Comparison of ENCODE assay signal across 24 mouse cellular contexts in genomic region chr10:87905087-87905486, GRCm38 (mm10). TPM values are rescaled to one million over a fixed set of nuclear protein-coding genes. Genes with fewer than 3 reads are reported as not detected.
DNase-seq lines count a peak whose midpoint lies in the region; TF ChIP-seq lines count a peak whose summit lies in the region.
"Had no signal": no experiment of that assay in that cellular context is flagged by ENCODE, and none has a peak within 500 bp of the region (broad histone marks: within the 10 kb centered on the region; RNA-seq: fewer than 3 reads in every experiment).

No protein-coding gene starts in this region.

- H3K9ac ChIP-seq in liver, adult 2 months (ENCODE audit: low read depth, low read length), result no peak overlapping the region; the same call in 1 of the 2 replicates
- H3K9ac ChIP-seq: embryonic facial prominence, embryonic 13.5 days; embryonic facial prominence, embryonic 15.5 days; forebrain, embryonic 13.5 days; forebrain, embryonic 15.5 days; forebrain, postnatal 0 days had no signal

- peak overlapping the region; percentile 61 for H3K27ac ChIP-seq in liver, adult 2 months (replicated peaks; ENCODE audit: insufficient read depth, low read depth, low read length)
- H3K27ac ChIP-seq: embryonic facial prominence, embryonic 13.5 days; embryonic facial prominence, embryonic 15.5 days; forebrain, embryonic 13.5 days; forebrain, embryonic 15.5 days had no signal

- TF ChIP-seq POLR2A in liver, adult 2 months (IDR thresholded peaks at IDR 0.05; ENCODE audit: extremely low read depth, insufficient read depth, low read length), result no peak

- H3K27me3 ChIP-seq in liver, adult 2 months (ENCODE audit: control insufficient read depth, insufficient read depth, low read length), result no peaks in the 10 kb centered on the region
- H3K27me3 ChIP-seq: CH12.LX; embryonic facial prominence, embryonic 13.5 days; embryonic facial prominence, embryonic 15.5 days; forebrain, embryonic 13.5 days; forebrain, embryonic 15.5 days had no signal

- no peak for TF ChIP-seq CTCF in liver, adult 2 months (IDR thresholded peaks at IDR 0.05; ENCODE audit: low read depth, low read length)

- no peaks in the 10 kb centered on the region for H3K79me2 ChIP-seq in liver, adult 2 months (ENCODE audit: control insufficient read depth, insufficient read depth, low read length)

- WGBS in liver, adult 2 months, result 77% methylated on average over 3 of the region's 3 CpGs

- peak; percentile 68 for DNase-seq in heart, adult 11 months
- DNase-seq in heart, postnatal 36 days, result no peak
- DNase-seq in liver, adult 2 months (ENCODE audit: extremely low read depth, low read depth, low spot score), result no peak
- DNase-seq in liver, result no peak
- DNase-seq in fibroblast of lung, adult 2 months (ENCODE audit: low read depth), result peak; percentile 57
- no peak for DNase-seq in cerebellum, adult 9-10 months
- DNase-seq in adrenal gland, adult 2 months, result no peak
- DNase-seq: adrenal gland, adult 8-10 months; adrenal gland, postnatal 14 days; adrenal gland, postnatal 36 days; B cell, adult 2 months; cerebellum, adult 11 months; cerebellum, adult 2 months; cerebellum, adult 9-11 months; cerebellum, postnatal 36 days; embryo, embryonic 11 days had no signal

- no peak overlapping the region for H3K4me3 ChIP-seq in liver, adult 2 months (ENCODE audit: insufficient read depth, low read depth, low read length)
- H3K4me3 ChIP-seq: embryonic facial prominence, embryonic 13.5 days; embryonic facial prominence, embryonic 15.5 days; erythroblast, embryonic 14.5 days; forebrain, embryonic 13.5 days; forebrain, embryonic 15.5 days had no signal

- H3K4me1 ChIP-seq in liver, adult 2 months (ENCODE audit: control insufficient read depth, insufficient read depth, low read length), result peaks cover 46% of the 10 kb centered on the region
- H3K4me1 ChIP-seq: forebrain, embryonic 13.5 days; forebrain, embryonic 15.5 days had no signal

- H3K36me3 ChIP-seq in liver, adult 2 months (ENCODE audit: control insufficient read depth, insufficient read depth, low read length), result peaks cover 29% of the 10 kb centered on the region
- H3K36me3 ChIP-seq: embryonic facial prominence, embryonic 13.5 days; embryonic facial prominence, embryonic 15.5 days; forebrain, embryonic 15.5 days; G1E had no signal

- intact Hi-C loops in heart, postnatal 36 days (cut with DNase I), result no loop called here

RNA-seq across cellular contexts. Expression of gene Igf1, which starts 47.0 kb away (rescaled TPM):
- 10 to 100 TPM; 15.5 to 18.8 TPM for total RNA-seq in heart, postnatal 36 days (2021)
- total RNA-seq in liver, adult 2 months (2014; rRNA removed), result 244 and 252 TPM in 2 replicates
- polyA plus RNA-seq in liver, adult 2 months (2012; rRNA removed), result 1,223 and 1,483 TPM in 2 replicates
- 10 to 100 TPM; 39.0 to 46.4 TPM for total RNA-seq in adrenal gland, adult 2 months (2021)
- 23.7 and 31.9 TPM in 2 replicates for polyA plus RNA-seq in adrenal gland, adult 2 months (2012; rRNA removed)
- total RNA-seq: CH12.LX had no signal

Comparison
In these comparisons a context has a peak if more than half of its experiments do, and no peak if none do; other contexts are left out.
1. DNase-seq: peak in heart, adult 11 months (single experiment) and fibroblast of lung, adult 2 months (single experiment); none in heart, postnatal 36 days (0 of 2), liver, adult 2 months (single experiment), liver (single experiment), cerebellum, adult 9-10 months (single experiment) and adrenal gland, adult 2 months (single experiment).